Mouse (Mus musculus) urinary bladder, adult 2 months (tissue): ENCODE measurements around the gene Arhgdia. TPM values are rescaled to one million over a fixed set of nuclear protein-coding genes. Genes with fewer than 3 reads are reported as not detected.
A peak's percentile ranks its signal among the peaks of the same experiment; 100 is the strongest.
"Not testable (repeated sequence)": the region's sequence is repeated elsewhere in the genome, so short reads cannot be mapped to it uniquely, and the experiment has no call there.

Source experiments
- DNase-seq: peaks from one replicate; pipeline ENCODE4 v3.0.0; 2022; ENCODE audit warnings: low spot score
- polyA plus RNA-seq: library from polyadenylated mRNA; depleted of rRNA; stranded (reverse); fragments of >200 nt; gene quantifications from 2 replicates; pipeline ENCODE4 v1.2.3, GENCODE M21; 2012

The Arhgdia gene
- polyA plus RNA-seq, 1 experiment = 409 TPM

DNA sequence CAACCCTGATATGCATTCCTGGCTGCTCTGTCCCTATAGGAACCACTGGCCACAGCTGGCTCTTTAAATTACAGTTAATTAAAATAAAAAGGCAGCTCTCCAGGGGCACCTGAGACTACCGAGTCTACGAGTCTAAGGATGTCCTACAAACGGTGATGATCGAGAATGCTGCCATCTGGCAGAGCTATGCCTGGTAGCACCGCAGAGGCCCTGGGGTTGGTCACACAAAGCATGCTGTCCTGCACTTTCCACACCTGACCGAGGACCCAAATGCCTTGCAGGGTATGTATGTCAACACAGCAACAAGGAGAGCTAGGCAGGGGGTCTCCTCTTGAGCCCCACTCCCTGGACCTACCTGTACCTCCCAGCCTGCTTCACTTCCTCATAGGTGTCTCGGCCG lies 32.6 kb upstream of the Arhgdia start:
- no peak for DNase-seq

DNA sequence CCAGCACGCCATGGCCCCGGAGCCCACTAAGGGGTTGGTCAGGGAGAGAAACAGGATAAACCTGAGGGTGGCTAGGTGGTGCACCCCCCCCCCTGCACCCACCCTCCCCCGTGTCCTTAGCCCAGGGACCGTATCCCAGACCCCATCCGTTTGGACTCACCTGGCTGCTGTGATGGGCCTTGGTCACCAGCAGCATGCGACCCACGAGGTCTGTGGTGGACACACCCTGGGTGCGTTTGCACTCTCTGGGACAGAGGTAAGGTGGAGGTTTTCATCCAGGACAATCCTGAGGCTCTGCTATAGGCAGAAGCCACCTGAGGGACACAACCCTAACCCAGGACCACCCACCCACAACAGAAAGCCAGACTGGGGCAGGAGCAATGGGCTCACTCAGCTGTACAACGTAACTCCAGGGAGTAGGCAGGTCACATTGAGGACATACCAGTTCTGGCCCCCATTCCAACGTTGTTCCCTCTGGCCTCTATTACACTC lies 32.1 kb upstream of the Arhgdia start:
- peak; percentile 18 for DNase-seq

DNA sequence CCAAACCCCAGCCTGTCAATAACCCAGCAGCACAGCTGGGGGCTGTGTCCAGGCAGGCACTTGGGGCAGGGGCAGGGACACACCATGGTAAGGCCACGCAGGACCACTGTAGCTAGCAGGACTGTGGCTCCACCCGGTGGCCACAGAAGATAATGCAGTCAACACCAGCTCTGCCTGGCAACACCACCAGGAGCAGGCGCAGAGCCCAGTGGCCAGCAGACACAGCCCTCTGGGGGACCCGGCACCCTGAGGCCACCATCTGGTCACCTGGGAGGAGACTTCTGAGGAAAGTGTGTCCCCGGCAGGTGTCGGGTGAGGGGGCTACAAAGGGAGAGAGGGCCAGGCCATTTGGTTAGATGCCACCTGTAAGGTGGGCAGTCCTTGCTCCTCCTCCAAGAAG lies 31.3 kb upstream of the Arhgdia start:
- DNase-seq = peak; percentile 45

DNA sequence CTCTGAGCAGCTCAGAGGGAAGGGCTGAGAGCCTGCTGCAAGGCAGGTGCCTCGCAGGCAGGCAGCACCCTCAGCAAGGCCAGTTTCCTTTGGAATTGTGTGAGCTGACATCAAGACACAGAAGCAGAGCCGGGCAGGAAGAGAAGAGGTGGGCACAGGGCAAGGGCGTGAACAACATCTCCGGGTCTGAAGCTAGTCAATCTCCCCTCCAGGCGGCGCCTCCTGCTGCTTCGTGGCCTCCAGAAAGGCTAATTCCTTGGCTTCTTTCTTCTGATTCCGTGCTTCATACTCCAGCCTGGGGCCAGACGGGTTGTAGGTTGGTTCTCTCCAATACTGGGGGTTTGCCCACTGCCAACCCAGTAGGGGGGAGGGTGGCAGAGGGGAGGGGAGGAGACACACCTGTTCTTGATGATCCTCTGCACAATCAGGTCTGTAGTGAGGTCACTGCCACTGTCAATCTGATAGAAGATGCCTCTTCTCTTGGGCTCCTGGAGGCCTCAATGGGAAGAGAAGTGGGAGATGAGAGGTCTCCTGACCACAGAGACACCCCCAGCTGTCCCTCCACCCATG lies 29.1 kb upstream of the Arhgdia start:
- peak; percentile 17 for DNase-seq

DNA sequence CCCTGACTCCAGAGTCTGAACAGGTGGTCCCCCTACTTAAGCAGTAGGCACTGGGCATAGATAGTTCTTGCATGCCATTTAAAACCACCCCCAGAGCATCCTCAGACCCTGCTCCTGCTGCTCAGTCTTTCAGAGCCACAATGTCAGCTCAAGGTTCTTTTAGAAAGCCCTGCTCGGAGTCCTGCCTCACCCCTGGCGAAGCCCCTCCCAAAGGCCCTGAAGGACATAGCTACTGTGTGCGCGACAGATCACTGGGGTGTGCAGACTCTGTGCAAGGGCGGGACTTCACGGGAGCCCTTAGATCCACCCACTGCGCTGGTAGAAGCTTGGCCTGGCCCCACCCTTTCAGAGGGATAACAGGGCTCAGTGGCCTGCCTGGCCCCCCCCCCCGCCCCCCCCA lies 27.8 kb upstream of the Arhgdia start:
- DNase-seq = no peak

DNA sequence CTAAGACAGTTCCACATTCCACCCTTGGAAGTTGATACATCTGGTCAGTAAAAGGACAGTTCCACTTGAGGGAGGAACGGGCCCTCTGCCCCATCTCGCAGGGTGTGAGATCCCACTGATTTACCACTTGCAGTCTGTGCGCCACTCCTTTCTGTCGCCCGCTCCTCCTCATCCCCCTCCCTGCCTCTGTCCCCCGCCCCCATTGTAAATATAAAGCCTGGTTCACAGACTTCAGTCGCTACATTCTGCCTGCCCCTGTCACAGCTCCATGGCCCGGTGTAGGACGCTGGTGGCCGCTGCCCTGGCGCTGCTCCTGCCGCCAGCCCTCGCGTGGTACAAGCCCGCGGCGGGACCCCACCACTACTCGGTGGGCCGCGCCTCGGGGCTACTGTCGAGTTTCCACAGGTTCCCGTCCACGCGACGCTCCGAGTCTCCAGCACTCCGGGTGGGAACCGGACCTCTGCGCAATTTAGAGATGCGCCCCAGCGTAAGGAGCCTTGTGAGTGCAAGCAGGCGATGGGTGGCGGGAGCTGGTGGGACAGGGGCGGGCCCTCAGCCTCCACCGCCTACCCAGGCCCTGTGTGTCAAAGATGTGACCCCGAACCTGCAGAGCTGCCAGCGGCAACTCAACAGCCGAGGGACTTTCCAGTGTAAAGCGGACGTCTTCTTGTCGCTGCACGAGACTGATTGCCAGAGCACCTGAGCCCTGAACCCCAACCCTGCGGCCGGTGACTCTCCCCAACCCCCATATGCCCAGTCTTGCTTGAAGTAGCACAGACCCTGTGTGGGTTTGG lies 27.0 kb upstream of the Arhgdia start, which contains the start of gene Npb:
TSS of gene Npb (plus strand) at position 237 of the 794 bp plus-strand sequence.
- DNase-seq = peak; percentile 19

DNA sequence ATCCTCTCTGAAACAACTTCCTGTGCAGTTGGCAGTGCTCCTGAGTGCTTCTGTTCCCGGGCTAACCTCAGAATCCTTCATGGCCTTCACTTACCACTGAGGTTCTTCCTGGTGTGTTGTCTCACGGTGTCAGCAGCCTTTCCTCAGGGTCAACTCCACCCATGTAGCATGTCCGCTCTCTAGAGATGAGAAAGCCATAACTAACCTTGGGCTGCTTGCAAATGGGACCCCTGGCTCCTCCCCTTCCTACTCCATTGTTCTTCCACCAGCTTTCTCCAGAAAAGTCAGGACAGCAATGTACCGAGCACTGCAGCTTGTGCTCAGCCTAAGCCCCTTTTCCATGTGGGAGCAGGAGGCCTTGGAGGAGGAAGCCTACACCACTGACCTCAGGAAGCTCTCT lies 25.3 kb upstream of the Arhgdia start:
- DNase-seq = no peak

DNA sequence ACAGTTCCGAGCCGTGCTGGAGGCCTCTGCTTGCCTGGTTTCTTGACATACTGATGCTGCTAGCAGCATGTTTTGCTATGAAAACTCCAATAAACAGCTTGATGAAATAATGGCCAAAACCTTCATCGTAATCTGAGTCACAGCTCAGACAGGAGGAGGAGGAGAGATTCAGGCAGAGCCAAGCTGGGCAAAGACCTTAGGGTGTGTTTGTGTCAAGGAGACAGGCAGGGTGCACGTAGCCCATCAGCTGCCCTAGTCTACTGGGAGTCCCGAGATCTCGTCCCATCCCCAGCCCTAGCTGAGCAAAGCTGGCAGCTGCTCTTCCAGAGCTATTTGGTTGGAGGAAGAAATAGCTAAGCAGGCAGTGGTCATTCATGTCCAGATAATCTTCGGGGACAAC lies 24.2 kb upstream of the Arhgdia start:
- DNase-seq = no peak

DNA sequence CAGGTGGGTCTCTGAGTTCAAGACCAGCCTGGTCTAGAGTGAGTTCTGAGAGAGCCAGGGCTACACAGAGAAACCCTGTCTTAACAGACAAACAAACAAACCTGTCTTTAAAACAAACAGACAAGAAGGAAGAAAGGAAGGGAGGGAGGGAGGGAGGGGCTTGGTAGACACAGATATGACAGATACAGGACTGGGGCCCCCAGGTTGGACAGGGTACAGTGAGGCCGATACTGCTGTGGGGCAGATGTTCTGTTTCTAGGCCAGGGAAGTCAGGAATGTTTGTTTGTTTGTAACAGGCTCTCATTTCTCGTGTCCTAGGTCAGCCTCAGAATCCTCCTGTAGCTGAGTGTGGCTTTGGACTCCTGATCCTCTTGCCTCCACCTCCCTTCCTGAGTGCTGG lies 22.1 kb upstream of the Arhgdia start:
- DNase-seq = no peak

DNA sequence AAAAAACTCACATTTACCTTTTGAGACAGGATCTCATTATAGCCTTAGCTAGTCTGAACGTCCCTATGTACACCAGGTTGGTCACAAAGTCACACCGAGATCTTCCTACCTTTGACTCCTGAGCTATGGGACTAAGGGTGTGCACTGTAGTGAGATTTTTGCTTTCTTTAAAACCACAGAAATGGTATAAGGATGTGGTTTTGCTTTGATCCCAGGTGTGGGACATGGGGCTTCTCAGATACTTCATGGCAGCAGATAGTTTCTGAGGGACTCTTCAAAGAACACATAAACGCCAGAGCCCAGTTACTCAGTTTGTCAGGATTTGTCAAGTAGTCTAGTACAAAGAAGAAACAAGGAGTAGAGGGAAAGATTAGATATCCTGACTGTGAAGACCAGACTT lies 19.3 kb upstream of the Arhgdia start:
- DNase-seq = no peak

DNA sequence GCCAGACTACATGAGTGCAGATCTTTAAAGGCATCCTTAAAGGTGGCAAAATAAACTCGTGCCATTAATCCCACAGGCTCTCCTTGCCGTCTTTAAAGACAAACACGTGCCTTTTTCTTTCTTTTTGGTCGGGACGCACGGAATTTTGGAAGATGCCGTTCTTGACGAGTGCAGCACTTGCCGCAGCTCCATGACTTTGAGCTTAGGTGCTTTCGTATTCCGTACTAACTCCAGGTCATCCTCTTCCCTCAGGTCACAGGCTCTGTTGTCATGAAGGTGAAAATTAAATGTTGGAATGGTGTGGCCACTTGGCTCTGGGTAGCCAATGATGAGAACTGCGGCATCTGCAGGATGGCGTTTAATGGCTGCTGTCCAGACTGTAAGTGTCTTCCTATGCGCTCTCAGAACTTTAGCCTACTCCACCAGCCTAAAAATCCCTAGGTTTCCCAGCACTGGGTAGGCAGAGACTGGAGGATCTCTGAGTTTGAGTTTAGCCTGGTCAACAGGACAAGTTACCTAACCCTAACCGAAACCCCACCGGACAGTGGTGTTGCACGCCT lies 17.6 kb upstream of the Arhgdia start:
- no peak for DNase-seq

DNA sequence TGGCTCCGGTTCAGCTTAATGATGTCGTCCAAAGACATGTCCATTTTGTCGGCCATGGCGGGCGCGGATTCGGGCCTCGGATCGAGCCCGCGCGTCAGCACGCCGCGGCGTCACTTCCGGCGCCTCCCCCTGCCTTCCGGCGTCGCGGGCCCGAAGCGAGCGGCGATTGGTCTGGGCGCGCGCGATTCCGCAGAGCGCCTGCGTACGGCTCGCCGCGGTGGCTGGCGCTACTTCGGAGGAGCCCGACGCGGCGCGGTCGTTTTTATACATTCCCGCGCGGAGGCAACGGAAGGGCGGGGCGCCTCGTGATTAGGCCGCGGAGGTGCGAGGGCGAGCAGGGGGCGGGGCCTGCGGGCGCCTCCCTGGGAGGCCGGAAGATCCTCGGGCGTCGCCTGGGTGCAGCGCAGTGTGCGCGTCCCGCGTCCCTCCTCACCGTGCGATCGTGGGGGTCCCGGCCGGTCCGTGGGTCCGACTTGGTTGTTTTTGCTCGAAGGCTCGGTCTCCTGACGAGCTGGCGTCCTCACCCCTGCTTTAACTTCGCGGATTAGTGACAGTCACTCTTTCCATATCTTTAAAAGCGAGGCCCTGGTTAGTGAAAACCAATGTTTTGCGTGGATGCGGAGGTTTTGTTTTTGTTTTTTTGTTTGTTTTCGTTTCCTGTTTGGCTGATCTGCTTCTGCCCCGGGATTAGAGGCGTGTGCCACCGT lies 17.0 kb upstream of the Arhgdia start, which contains the start of the genes Alyref and Anapc11:
TSS of gene Alyref (minus strand) at position 83 of the 707 bp plus-strand sequence.
TSS of gene Anapc11 (plus strand) at position 139 of the 707 bp plus-strand sequence.
- DNase-seq = peak; percentile 89

DNA sequence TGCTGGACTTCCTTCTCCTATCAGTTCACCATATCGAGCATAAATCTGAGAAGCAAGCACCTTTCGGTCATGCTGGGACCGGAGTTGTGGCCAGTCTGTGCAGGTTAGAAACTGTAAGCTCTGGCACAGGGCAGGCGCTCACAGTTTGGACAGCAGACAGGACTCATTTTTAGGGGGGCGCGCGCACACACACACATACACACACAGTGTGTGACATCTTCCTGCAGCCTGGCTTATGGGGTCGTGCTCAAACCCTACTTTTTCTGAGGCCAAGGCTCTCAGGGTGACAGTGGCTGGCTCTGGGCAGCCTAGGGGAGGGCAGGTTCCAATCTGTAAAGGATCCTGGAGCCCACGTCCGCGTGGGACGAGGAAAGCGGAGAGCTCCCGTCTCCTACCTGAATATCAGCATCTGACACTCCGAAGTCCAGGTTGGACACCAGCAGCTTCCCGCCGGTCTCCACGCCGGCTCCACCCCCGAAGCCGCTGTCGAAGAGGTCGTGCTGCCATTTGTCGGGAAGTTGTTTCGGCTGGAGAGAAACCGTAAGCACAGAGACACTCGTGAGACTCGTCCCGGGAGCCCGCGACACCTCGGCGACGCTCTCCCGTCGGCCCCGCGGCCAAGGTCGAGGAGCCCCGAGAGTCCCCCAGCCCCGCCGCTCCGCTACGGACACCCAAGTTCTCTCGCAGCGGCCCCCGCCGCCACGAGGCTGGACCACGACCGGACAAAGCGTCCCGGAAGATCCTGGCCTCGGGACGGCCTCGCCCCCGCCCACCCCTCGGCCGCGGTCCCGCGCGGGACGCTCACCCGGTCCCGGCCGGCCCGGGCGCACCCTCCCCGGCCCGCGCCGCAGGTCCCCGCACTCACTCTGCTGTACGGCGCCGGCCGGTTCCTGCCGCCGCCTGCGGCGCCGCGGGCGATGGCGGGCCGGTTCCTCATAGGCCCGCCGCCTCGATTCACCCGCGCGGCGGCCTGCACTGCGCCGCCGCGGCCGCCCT lies 16.1 kb upstream of the Arhgdia start:
- DNase-seq = no peak

DNA sequence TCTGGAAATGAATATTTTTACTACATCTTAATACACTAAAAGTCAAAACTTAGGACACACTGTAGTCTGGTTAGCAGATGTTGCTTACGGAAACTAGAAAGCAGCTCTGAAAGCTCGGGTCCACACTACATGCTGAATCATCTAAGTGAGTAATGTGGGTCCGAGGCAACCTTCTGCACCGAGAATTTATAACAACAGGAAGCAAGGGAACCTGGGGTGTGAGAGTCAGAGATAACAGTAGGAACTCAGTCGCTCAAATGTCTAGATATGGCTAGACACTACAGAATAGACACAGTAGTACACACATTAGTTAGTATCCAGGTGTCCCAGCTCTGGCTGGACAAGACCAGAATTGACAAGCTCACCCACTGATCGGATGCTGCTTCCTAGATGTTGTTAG lies 7.1 kb upstream of the Arhgdia start:
- DNase-seq = no peak

DNA sequence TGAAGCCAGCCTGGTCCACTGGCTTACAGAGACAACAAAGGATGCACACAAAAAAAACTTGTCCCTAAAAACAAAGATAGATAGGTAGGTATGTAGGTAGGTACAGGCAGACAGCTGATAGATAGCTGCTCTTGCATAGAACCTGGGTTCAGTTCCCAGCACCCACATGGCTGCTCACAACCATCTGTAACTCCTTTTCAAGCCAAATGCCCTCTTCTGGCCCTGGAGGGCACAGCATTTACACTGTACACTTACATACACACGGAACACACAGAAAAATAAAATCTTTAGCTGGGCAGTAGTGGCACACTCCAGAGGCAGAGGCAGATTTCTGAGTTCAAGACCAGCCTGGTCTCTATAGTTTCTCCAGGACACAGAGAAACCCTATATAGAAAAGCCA lies 2.5 kb upstream of the Arhgdia start:
- DNase-seq = no peak

DNA sequence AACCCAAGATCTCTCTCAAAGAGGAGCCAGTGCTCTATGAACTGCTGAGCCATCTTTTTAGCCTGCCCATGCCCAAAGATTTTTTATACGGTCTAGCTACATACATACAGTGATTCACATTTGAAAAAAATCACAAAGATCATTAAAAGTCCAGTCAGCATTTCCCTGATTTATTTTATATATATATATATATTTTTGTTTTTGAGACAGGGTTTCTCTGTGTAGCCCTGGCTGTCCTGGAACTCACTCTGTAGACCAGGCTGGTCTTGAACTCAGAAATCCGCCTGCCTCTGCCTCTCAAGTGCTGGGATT lies 1.5 kb upstream of the Arhgdia start:
- DNase-seq = not testable (repeated sequence)

DNA sequence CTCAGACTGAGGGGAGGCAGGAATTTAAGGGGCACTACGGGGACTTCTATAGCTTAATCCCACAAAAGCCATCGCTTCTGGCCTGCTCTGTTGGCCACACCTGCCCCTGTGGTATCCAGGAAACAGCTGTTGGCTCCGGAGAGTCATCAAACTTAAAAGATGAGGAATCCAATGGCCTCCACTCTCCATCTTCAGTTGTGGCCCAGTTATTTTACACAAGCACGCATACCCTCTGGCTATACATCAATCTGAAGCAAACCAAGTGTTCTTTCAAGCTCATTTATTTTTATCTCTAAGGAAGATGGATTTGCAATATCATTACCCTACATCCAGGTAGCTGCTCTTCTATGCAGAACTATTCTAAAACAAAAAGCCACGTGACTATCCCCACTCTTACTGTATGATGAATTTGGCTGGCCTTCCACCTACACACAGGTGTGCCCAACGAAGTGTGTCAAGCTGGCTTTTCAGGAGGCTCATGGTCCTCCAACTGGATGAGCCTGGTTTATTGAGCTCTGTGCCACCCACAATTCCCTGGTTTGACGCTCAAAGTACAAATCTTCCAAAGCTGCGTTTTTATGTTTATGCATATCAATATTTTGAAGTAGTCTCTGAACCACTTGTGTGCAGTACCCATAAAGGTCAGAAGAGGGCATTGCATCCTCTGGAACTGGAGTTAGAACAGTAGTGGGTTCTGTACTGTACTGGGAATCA lies 1.0 kb upstream of the Arhgdia start:
- DNase-seq = no peak

DNA sequence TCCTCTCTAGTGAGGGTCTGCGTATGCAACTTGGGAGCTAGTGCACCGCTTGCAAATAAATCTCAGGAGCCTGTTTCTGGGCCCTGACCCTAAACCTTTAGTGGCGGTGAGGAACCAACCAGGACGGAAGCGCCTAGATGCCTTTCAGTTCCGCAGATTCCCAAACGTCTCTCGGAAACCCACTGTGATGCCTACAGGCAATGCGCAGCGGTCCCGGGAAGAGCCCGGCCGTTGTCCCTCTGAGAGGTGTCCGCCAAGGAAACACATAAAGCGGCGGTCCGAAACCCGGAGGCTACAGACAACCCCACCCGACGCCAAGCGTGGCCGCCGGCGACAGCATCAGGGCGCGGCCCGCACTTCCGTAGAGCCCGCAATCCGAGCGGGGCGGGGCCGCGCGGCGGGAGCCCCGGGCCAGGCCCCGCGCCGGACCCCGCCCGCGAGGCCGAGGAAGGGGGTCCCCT lies 523 bp downstream of the Arhgdia start:
- peak; percentile 50 for DNase-seq

DNA sequence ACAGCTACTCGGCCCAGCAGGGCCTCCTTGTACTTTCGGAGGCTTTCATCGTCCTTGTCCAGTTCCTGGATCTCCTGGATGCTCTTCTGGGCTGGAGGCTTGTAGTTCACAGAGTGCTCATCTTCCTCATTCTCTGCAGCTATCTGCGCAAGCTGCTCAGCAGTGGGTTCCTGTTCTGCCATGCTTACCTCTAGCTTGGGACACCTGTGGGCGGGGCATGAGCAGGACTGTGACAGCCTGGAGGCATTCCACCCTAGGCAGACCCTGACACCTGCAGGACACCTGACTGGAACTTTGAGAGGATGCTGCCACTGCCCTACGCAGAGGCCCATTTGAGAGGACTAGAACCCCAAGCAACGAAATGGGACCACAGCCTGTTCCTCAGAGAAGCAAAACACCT lies 1.2 kb downstream of the Arhgdia start:
- no peak for DNase-seq

DNA sequence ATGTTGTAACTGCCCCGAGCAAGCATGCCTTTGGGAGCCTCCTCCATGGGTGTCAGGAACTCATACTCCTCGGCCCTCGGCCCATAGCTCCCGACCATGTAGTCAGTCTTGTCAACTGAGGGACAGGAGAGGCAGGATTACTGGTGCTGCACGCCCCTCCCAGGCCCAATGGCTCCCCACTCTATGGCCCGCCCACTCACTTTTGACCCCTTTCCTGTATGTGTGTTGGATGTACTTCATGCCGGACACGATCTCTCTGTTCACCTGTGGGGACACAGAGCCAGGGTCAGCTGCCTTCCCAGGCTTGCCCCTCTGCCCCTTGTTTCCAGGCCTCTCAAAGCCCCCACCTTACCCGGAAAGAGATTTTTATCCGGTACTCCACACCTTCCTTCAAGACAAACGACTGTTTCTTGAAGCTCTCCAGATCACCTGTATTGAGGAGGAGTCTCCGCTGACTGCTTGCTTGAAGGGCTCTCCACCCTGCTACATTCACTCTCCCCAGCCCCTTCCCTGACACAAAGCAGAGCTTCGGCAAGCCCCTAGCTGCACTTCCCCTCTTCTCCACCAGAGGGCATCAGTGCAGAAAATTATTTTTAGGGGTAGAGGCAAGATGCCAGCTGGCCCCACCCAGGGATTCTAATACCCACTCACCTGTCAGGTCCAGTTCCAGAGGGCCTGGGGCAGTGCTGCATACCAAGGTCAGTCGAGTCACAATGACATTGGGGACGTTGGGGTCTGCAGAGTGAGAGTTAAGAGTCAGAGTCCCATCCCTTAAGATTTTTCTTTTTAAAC lies 1.9 kb downstream of the Arhgdia start:
- peak; percentile 53 for DNase-seq
